ENCODE assay signal across 8 mouse cellular contexts in the genomic region with DNA sequence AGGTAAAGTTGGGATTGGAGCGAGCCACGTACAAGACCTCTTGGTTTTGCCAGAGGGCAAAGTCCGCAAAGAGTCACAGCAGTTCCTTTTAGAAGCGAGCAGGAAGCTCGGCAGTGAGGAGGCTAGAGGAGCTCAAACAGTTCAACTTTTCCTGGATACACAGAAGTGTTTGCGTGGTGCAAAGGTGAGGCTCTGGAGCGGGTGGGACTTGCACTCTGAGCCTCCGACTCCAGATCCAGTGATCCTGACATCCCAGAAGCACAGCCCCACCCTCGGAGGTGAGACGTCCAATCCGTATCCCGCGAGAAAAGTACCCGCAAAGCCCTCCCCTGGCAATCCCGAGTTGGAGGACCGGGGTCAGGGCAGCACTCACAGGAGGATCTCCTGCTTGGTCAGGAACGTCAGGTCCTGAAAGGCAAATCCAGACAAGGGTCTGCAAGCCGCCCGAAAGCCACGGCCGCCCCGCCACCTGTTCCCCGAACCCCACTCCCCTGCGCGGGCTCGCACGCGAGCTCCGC. TPM values are rescaled to one million over a fixed set of nuclear protein-coding genes. Genes with fewer than 3 reads are reported as not detected.
DNase-seq lines count a peak whose midpoint lies in the region; ATAC-seq and TF ChIP-seq lines count a peak whose summit lies in the region.

No protein-coding gene starts in this region.

- TF ChIP-seq CTCF in C2C12 (IDR thresholded peaks at IDR 0.05; ENCODE audit: control insufficient read depth, insufficient read depth, insufficient read length): no peak

- peak overlapping the region; percentile 80 for H3K27ac ChIP-seq in forebrain, embryonic 10.5 days
- H3K27ac ChIP-seq in midbrain, embryonic 13.5 days: no peak overlapping the region

- peak overlapping the region; percentile 91 for H3K4me2 ChIP-seq in midbrain, embryonic 13.5 days (replicated peaks)

- H3K9me3 ChIP-seq in forebrain, embryonic 10.5 days: no peaks in the 10 kb centered on the region
- no peaks in the 10 kb centered on the region for H3K9me3 ChIP-seq in midbrain, embryonic 13.5 days

- peak; percentile 54 for DNase-seq in adrenal gland, adult 8-10 months
- no peak for DNase-seq in adrenal gland, postnatal 36 days
- no peak for DNase-seq in forebrain, embryonic 10.5 days (ENCODE audit: extremely low spot score, low spot score)
- peak; percentile 79 for DNase-seq in kidney, postnatal 14 days
- no peak for DNase-seq in retina, postnatal 1 day

- peaks cover 2% of the 10 kb centered on the region for H3K79me3 ChIP-seq in C2C12 (ENCODE audit: low read depth)

- peak overlapping the region; percentile 78 for H3ac ChIP-seq in C2C12 (ENCODE audit: control insufficient read depth, insufficient read length, low read depth)

- H3K9ac ChIP-seq in midbrain, embryonic 13.5 days (replicated peaks): peak overlapping the region; percentile 68

- H3K4me3 ChIP-seq in C2C12 (ENCODE audit: insufficient read depth, poor library complexity, severe bottlenecking): peak overlapping the region; percentile 48
- H3K4me3 ChIP-seq in forebrain, embryonic 10.5 days: peak overlapping the region; percentile 80
- H3K4me3 ChIP-seq in midbrain, embryonic 13.5 days (replicated peaks): peak overlapping the region; percentile 72

- under 1% methylated on average over 29 of the region's 29 CpGs for WGBS in forebrain, embryonic 10.5 days
- 1% methylated on average over 29 of the region's 29 CpGs for WGBS in midbrain, embryonic 13.5 days

- H3K27me3 ChIP-seq in C2C12 (ENCODE audit: control insufficient read depth, insufficient read depth, insufficient read length): no peaks in the 10 kb centered on the region
- H3K27me3 ChIP-seq in forebrain, embryonic 10.5 days (ENCODE audit: poor library complexity, severe bottlenecking): peaks cover 14% of the 10 kb centered on the region
- H3K27me3 ChIP-seq in midbrain, embryonic 13.5 days: peaks cover 17% of the 10 kb centered on the region

- H3K79me2 ChIP-seq in C2C12 (ENCODE audit: control insufficient read depth, insufficient read depth): peaks cover 14% of the 10 kb centered on the region

- no peak; the same call in 1 of the 2 replicates for ATAC-seq in midbrain, embryonic 13.5 days
- no peak for ATAC-seq in inflammation-experienced regulatory T-cells, adult 6 months

- H3K4me1 ChIP-seq in forebrain, embryonic 10.5 days: peaks cover 39% of the 10 kb centered on the region
- H3K4me1 ChIP-seq in midbrain, embryonic 13.5 days (replicated peaks): peaks cover 26% of the 10 kb centered on the region

- peaks cover 17% of the 10 kb centered on the region for H3K36me3 ChIP-seq in C2C12 (ENCODE audit: control insufficient read depth, insufficient read depth)
- peaks cover 16% of the 10 kb centered on the region for H3K36me3 ChIP-seq in forebrain, embryonic 10.5 days (replicated peaks)
- peaks cover 15% of the 10 kb centered on the region for H3K36me3 ChIP-seq in midbrain, embryonic 13.5 days

TF ChIP-seq in C2C12, 6 proteins besides CTCF, POLR2A, EP300 and RAD21:
- no peak for TF ChIP-seq MYOD1 (IDR thresholded peaks at IDR 0.05; ENCODE audit: control insufficient read depth, insufficient read length, low read depth)
- no peak for TF ChIP-seq MYOG (IDR thresholded peaks at IDR 0.05; ENCODE audit: control insufficient read depth, extremely low read depth, insufficient read length)
- TF ChIP-seq CEBPB (IDR thresholded peaks at IDR 0.05; ENCODE audit: low read depth): no peak
- no peak for TF ChIP-seq USF1 (IDR thresholded peaks at IDR 0.05; ENCODE audit: low read depth)
- TF ChIP-seq MAX (IDR thresholded peaks at IDR 0.05): no peak
- TF ChIP-seq FOSL1 (IDR thresholded peaks at IDR 0.05; ENCODE audit: insufficient read depth, low read length, poor library complexity, severe bottlenecking): no peak

RNA-seq across cellular contexts. Expression of a gene that starts 0.6 kb away (rescaled TPM):
- 100 to 1,000 TPM in 1 of 4 experiments, 10 to 100 TPM in 3; 64.7 to 105 (median 85.9) TPM for total RNA-seq in adrenal gland, adult 8-10 months (2022)
- 10 to 100 TPM; 65.1 to 70.1 TPM for total RNA-seq in adrenal gland, postnatal 36 days (2021)
- polyA plus RNA-seq in C2C12 (2012; fragmentation: generic; extraction: Trizol): 131 TPM
- polyA plus RNA-seq in forebrain, embryonic 10.5 days (2016; fragmentation: Nextera tagmentation; extraction: Ambion mirVana): 69.0 and 70.2 TPM in 2 replicates
- polyA plus RNA-seq in midbrain, embryonic 13.5 days (2015; fragmentation: Nextera tagmentation; extraction: Ambion mirVana): 30.1 and 38.1 TPM in 2 replicates
- polyA plus RNA-seq in inflammation-experienced regulatory T-cells, adult 6 months (2017; shearing (Covaris generic)): 100 to 1,000 TPM in 1 of 3 experiments, 10 to 100 TPM in 2; 97.8 to 140 (median 99.4) TPM

RNA-seq across cellular contexts. Expression of a gene that starts 0.6 kb away (rescaled TPM):
- 1 to 10 TPM; 4.2 to 6.1 (median 5.3) TPM for total RNA-seq in adrenal gland, adult 8-10 months (2022)
- total RNA-seq in adrenal gland, postnatal 36 days (2021): 1 to 10 TPM; 3.8 to 3.9 TPM
- polyA plus RNA-seq in C2C12 (2012; fragmentation: generic; extraction: Trizol): 1.2 TPM
- 6.3 and 6.7 TPM in 2 replicates for polyA plus RNA-seq in forebrain, embryonic 10.5 days (2016; fragmentation: Nextera tagmentation; extraction: Ambion mirVana)
- 4.2 and 4.3 TPM in 2 replicates for polyA plus RNA-seq in midbrain, embryonic 13.5 days (2015; fragmentation: Nextera tagmentation; extraction: Ambion mirVana)
- polyA plus RNA-seq in inflammation-experienced regulatory T-cells, adult 6 months (2017; shearing (Covaris generic)): 10 to 100 TPM in 1 of 3 experiments, 1 to 10 TPM in 2; 5.7 to 10.3 (median 6.7) TPM

RNA-seq across cellular contexts. Expression of a gene that starts 14.1 kb away (rescaled TPM):
- total RNA-seq in adrenal gland, adult 8-10 months (2022): 1 to 10 TPM; 1.7 to 2.2 (median 1.9) TPM
- under 1 TPM; 0.59 to 0.83 TPM for total RNA-seq in adrenal gland, postnatal 36 days (2021)
- not detected for polyA plus RNA-seq in C2C12 (2012; fragmentation: generic; extraction: Trizol)
- polyA plus RNA-seq in forebrain, embryonic 10.5 days (2016; fragmentation: Nextera tagmentation; extraction: Ambion mirVana): 0.84 and 0.99 TPM in 2 replicates
- 1.9 and 2.0 TPM in 2 replicates for polyA plus RNA-seq in midbrain, embryonic 13.5 days (2015; fragmentation: Nextera tagmentation; extraction: Ambion mirVana)
- not detected for polyA plus RNA-seq in inflammation-experienced regulatory T-cells, adult 6 months (2017; shearing (Covaris generic))

RNA-seq across cellular contexts. Expression of a gene that starts 29.0 kb away (rescaled TPM):
- 10 to 100 TPM; 54.9 to 59.1 (median 57.7) TPM for total RNA-seq in adrenal gland, adult 8-10 months (2022)
- 10 to 100 TPM; 43.1 to 58.6 TPM for total RNA-seq in adrenal gland, postnatal 36 days (2021)
- 31.1 TPM for polyA plus RNA-seq in C2C12 (2012; fragmentation: generic; extraction: Trizol)
- 43.0 and 44.9 TPM in 2 replicates for polyA plus RNA-seq in forebrain, embryonic 10.5 days (2016; fragmentation: Nextera tagmentation; extraction: Ambion mirVana)
- 63.8 and 64.3 TPM in 2 replicates for polyA plus RNA-seq in midbrain, embryonic 13.5 days (2015; fragmentation: Nextera tagmentation; extraction: Ambion mirVana)
- 10 to 100 TPM; 25.0 to 31.5 (median 26.9) TPM for polyA plus RNA-seq in inflammation-experienced regulatory T-cells, adult 6 months (2017; shearing (Covaris generic))

RNA-seq across cellular contexts. Expression of a gene that starts 37.4 kb away (rescaled TPM):
- 10 to 100 TPM; 21.3 to 31.9 (median 28.8) TPM for total RNA-seq in adrenal gland, adult 8-10 months (2022)
- 10 to 100 TPM; 19.1 to 31.5 TPM for total RNA-seq in adrenal gland, postnatal 36 days (2021)
- 6.6 TPM for polyA plus RNA-seq in C2C12 (2012; fragmentation: generic; extraction: Trizol)
- polyA plus RNA-seq in forebrain, embryonic 10.5 days (2016; fragmentation: Nextera tagmentation; extraction: Ambion mirVana): 17.3 and 18.5 TPM in 2 replicates
- 25.1 and 25.2 TPM in 2 replicates for polyA plus RNA-seq in midbrain, embryonic 13.5 days (2015; fragmentation: Nextera tagmentation; extraction: Ambion mirVana)
- 10 to 100 TPM; 22.7 to 35.2 (median 25.1) TPM for polyA plus RNA-seq in inflammation-experienced regulatory T-cells, adult 6 months (2017; shearing (Covaris generic))

Comparison
In these comparisons a context has a peak if more than half of its experiments do, and no peak if none do; other contexts are left out.
1. DNase-seq: peak in adrenal gland, adult 8-10 months (single experiment) and kidney, postnatal 14 days (single experiment); none in adrenal gland, postnatal 36 days (0 of 2), forebrain, embryonic 10.5 days (single experiment) and retina, postnatal 1 day (single experiment).
2. Peak in every context shown above with its lines, with median percentiles within 50 percentile points of each other: H3K4me3 ChIP-seq.